Mouse (Mus musculus) left cerebral cortex, postnatal 25 days (tissue): ENCODE results near the gene Ypel4. TPM values are rescaled to one million over a fixed set of nuclear protein-coding genes. Genes with fewer than 3 reads are reported as not detected.

Experiments used
- DNase-seq, 2 experiments: peaks; one replicate each; pipeline ENCODE4 v3.0.0; 2022; ENCODE audit warnings: low spot score in 2 of 2, mixed read lengths in 1 of 2
- intact Hi-C: fragments of 180-260 bp; cut with DNase I; formaldehyde crosslinking; loops from one replicate; pipeline ENCODE4 v1.15.1; 2025
- total RNA-seq, 2 experiments: library from RNA; stranded (reverse); gene quantifications; 2 replicates each; pipeline ENCODE4 v1.2.3; 2021

The Ypel4 gene
- total RNA-seq, 2 experiments from 2014 or later: 66.7 to 69.0 TPM

DNA sequence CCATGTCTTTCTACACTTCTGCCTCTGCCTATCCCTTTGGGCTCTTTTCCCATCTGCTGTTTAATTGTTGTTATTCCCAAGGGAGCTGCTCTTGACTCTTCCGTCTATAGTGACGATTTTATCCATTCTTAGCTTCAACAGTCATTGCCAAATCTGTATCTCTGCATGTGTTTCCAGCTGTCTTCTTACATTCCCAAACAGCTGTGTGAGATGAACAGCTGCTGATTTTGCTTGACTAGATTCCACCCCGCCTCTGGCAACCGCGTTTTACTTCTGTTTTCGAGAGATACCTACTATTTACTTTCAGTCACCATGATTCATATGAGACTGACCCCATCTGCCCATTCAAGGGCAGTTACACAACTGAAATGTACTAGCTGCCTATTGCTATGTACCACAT lies 16.3 kb downstream of the Ypel4 start:
- no peak for DNase-seq
- intact Hi-C loops: no loop called here

DNA sequence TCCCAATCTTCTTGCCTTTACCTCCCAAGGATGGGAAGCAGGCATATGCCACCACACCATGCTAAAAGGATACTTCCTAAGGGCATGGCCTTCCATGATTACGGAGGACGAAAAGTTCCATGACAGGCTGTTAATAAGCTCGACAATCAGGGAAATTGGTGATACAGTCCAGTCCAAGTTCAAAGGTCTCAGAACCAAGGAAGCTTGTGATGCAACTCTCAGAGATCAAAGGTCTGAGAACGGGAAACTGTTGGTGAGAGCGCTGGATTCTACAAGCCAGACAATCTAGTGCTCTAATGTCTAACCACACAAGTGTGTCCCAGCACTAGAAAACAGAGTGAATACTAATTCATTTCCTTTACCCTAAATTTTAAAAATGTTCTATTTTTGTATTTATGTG lies 22.4 kb downstream of the Ypel4 start:
- DNase-seq: no peak
- intact Hi-C loops: no loop called here

DNA sequence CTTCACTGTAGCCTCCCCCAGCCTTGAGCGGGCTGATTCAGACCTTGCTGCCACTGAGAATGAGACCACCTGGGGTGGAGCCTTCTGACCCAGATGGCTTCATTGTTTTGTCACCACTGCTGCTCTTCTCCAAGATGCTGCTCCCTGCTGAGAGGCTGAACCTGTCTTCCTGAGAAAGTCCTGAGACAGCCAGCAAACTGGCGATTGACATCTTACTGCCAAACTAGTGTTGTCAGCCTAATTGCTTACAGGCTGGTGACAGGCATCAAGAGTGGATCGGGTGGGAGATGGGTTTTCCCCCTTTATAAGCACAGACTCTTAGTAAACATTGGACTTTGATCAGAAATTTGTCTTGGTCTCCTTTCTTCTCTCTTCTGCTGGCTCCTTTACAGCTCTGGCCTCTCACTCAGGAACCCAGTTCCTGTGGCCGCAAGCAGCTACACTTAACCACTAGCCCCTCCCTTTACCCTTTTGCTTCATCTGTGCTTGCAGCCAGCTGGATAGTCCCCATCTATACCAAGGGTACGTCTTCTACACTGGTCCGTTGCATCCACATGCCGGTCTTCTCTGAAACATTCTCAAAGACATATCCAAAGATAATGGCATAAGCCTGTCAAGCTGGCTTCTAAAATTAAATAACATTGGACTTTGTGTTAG lies 23.3 kb downstream of the Ypel4 start:
- no peak for DNase-seq
- intact Hi-C loops: no loop called here

DNA sequence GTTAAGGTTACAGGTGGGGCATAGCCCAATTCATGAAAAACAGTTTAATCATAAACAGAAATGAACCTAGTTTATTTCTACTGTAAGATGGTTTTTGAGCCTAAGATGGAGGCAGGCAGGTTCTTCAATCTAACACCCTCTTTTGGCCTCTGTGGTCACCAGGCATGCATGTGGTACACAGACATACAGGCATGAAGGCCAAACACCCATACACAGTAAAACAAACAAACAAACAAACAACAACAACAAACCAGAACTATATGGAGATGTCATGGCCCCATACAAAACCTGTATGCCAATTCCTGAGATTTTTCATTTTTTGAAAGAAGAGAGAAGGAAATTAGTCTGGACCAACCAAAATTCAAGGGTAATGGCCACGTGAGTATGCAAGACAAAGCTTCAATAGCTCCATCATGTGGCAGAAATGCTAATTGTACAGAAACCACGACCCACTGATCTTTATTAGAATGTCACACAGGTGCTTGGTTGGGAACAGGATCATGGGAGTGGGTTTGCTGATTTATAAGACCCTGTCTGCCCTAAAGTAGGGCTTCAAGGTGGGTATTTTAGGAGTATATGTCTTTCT lies 24.8 kb downstream of the Ypel4 start:
- peak; percentile 43 to 49 for DNase-seq
- intact Hi-C loops: no loop called here

DNA sequence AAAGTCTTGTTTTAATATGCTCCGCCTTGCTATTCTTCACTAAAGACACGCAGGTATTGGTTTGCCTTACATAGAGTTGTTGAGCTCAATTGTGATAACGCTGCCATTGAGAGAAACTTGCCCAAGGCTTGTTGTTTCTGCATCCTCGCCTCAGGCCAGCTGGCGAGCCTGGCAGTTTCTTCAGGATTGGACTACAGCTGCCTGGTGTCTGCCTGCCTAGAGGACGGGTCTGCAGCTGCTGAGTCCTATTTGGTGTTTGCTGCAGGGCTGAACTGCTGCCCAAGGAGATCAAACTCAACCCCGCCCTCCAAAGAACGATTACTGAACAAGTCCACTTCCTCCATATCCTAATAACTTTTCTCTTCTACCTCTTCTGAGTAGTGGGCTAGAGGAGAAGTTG lies 26.9 kb downstream of the Ypel4 start:
- no peak for DNase-seq
- intact Hi-C loops: no loop called here

DNA sequence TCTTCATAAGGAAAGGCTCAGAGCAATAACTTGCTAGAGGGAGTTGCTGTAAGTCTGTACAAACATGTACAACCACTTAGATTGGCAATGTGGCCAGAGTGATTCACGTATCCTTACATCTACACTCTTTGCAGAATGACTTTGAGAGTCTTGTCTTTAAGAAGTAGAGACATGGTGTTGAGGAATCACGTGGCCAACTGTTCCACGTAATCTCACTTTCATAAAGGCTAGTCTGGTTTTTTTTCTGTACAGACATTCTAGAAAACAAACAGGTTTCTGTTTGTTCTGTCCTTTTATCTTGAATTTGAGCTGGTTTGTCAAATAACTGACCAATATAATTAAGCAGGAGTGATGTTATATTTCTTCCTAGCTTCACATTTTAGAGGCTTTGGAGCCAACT lies 27.5 kb downstream of the Ypel4 start:
- no peak for DNase-seq
- intact Hi-C loops: no loop called here

DNA sequence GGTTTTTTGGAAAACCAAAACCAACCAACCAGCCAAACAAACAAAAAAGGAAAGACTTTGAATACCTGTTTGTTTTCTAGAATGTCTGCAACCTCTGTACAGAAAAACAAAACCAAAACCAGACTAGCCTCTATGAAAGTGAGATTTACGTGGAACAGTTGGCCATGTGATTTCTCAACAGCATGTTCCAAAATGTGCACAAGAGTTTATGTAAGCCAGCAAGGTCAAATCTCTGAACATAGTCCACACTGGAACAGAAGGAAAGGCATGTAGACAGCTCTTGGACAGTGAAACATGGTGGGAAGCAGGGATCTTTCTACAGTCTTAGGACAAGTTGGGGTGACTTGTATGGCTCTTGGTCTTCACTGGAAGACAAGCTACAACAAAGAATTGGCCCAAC lies 28.0 kb downstream of the Ypel4 start:
- no peak for DNase-seq
- intact Hi-C loops: no loop called here

DNA sequence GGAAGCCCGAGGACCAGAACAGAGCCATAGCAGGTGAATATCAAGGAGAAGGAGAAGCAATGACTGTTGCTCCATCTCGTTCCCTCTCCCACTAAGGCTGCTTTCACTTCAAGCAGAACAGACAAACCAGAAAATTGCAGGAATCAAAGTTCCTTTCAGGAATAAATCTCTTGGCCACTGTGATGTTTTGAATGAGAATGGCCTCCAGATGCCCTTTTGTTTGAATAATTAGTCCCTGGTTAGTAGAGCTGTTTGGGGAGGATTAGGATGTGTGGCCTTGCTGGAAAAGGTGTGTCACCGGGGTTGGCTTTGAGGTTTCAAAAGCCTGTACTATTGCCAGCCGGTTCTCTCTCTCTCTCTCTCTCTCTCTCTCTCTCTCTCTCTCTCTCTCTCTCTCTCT lies 28.4 kb downstream of the Ypel4 start:
- intact Hi-C loops: no loop called here
- DNase-seq: no peak

DNA sequence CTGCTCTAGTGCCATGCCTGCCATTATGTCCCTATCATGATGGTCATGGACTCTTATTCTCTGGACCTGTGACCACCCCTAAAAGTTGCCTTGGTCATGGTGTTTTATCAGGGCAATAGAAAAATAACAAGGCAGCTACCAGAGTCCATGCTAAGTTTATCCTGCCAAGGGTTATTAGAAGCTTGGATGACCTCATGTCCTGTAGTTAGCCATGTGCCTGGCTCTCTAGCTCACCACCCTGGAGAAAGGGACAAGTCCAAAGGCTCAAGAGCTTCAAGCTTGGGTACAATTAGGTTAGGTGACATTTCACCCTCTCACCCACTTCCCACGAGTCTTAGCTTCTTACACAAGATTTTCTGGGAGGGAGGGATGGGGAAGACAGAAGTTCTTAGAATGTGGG lies 29.0 kb downstream of the Ypel4 start:
- DNase-seq: no peak
- intact Hi-C loops: no loop called here

DNA sequence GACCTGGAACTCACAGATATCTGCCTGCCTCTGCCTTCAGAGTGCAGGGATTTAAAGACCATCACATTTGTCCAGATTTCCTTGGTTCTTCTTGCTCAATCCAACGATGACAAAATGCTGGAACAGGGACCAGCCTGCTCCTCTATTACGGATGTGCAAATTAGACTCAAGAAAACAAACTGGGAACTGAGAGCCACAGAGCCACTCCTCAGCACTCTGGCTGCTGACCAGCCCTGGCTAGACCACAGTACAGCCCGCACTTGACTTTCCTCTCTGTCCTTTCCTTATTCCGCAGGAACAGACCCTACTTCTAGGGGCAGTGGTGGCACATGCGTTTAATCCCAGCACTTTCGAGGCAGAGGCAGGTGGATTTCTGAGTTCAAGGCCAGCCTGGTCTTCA lies 36.6 kb downstream of the Ypel4 start:
- intact Hi-C loops: no loop called here
- no peak for DNase-seq

DNA sequence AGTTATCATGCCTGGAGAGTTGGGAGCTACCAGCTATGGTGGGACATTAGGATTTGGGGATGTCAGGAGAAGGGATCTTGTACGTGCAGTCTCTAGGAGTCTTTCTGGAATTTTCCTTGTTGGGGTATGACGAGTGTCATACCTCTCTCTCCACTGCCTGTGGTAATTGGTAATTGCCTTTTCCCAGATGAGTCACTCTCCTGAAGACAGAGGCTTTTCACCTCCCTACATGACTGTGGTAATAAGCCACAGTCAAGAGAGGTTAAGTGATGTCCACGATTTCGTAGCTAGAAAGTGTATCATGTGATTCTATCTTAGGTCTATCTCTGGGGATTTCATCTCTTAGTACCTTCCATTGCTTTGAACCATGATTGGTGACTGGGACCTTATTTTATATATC lies 38.6 kb downstream of the Ypel4 start:
- no peak for DNase-seq
- intact Hi-C loops: no loop called here

DNA sequence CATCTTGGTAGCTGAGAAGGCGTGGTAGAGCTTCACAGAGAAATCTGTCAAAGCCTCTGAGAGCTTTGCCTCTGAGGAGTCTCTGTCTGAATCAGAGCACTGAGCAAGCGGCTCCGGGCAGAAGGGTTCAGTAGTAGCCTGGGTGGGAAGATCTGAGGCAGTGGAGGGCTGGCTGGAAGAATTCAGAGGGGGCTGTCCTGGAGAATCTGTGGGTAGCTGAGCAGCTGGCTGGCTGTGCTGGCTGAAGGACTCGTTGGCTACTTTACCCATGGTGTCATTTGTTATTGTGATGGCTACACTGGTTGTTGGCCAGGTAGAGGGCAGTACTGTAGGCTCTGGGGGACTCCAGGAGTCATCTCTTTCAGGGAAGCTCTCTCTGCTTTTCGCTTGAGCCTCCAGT lies 39.3 kb downstream of the Ypel4 start:
- intact Hi-C loops: no loop called here
- DNase-seq: no peak

DNA sequence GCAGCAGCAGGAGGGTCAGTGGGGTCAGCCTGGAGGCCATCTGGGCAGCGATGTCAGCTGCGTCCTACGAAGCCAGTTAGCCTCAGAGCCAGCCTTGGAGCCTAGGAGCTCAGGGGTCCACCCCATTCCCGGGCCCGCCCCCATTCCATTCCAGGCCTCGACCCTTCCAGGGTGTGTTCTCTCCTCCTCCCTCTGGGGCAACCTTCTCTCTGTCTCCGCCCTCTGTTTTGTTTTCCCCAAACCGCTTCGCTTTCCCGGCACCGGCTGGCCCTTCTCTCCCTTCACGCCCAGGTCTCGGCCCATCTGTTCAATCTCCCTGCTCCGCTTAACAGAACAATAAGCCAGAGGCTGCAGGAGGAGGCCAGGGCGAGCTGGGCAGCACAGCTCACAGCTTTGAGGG lies 40.9 kb downstream of the Ypel4 start:
- intact Hi-C loops: no loop called here
- peak in 1 of 2 experiments; percentile 1 for DNase-seq

DNA sequence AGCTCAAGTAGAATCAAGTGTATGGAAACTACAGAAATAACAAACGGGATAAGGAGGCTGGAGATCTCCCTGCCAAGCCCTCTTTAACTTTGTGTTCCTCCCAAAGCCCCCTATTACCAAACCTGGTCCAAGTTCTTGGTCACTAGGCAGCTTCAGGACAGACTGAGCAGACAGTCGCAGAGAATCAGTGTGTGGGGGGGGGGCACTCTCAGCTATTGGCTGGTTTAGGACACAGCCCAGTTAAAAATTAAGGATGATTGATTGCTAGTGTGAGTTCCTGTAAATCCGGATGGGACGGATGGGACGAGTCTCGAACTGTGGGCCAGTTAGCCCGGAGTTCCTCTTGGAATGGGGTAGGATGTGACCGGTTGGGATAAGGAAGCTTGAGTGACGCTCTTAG lies 41.4 kb downstream of the Ypel4 start, which contains the start of gene Serping1:
Gene Serping1, minus strand, starts transcription at position 204 of the 400 bp plus-strand sequence.
- intact Hi-C loops: no loop called here
- DNase-seq: no peak

DNA sequence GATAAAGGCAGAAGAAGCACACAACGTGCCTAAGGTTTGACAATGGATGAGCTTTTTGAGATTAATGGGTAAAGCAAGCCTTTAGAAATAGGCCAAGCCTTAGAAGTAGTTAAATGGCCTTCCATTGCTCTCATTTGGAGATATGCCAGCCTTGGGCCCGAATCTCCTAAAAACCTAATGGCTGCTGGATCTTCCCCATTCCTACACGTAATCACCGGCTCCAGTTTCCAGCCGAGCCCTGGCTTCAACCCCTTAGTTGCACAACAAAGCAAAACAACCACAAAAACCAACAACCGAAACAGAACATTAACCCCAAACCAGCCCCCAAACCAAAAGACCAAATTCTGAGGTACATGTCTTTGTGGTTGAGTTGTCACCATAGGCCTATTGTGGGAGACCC lies 41.8 kb downstream of the Ypel4 start:
- intact Hi-C loops: no loop called here
- no peak for DNase-seq

DNA sequence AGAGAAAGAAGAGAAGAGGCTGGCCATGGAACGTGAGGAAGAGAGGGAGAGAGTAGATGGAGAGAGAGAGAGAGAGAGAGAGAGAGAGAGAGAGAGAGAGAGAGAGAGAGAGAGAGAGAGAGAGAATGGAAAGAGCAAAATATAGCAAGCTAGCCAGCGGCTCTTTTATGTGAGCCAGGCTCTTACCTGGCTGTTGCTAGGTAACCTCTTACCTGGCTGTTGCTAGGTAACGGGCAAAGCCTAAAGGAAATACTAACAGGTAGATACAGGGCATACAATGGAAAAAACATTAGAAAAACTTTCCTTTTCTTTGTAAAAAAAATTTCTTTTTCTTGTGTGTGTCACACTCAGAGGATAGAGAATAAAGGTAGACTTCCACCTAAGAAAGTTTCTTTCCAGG lies 43.8 kb downstream of the Ypel4 start:
- no peak for DNase-seq
- intact Hi-C loops: no loop called here

DNA sequence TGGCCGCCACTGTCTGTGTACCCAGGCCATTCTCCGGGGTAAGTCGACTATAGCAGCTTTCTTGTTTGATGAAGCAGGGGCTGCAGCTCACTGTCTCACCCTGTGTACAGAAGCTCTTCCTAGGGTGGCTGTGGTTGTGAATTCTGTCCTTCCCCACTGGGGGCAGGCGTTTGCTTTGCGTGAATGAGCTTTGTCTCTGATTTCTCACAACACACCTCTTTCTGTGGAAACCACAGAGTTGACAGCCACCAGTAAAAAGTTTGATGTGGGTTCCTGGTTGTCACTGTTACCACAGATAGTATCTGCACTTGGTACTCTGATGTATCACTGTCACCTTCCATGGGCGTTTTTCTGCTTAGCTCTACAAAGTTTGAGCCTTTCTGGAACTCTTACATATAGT lies 45.4 kb downstream of the Ypel4 start:
- intact Hi-C loops: no loop called here
- DNase-seq: no peak

DNA sequence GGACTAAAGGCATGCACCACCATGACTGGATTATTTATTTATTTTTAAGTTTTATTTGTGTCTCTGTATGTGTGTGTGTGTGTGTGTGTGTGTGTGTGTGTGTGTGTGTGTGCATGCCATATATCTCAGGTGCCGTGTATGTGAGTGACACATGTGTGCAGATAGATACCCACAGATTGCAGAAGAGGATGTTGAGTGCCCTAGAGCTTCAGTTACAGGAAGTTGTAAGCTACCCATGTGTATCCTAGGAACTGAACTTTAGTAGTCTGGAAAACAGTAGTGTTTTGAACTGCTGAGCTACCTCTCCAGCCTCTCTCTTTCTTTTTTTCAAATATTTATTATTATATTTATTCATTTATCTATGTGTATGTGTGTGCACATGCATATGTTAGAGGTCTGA lies 49.5 kb downstream of the Ypel4 start:
- intact Hi-C loops: no loop called here
- no peak for DNase-seq

DNA sequence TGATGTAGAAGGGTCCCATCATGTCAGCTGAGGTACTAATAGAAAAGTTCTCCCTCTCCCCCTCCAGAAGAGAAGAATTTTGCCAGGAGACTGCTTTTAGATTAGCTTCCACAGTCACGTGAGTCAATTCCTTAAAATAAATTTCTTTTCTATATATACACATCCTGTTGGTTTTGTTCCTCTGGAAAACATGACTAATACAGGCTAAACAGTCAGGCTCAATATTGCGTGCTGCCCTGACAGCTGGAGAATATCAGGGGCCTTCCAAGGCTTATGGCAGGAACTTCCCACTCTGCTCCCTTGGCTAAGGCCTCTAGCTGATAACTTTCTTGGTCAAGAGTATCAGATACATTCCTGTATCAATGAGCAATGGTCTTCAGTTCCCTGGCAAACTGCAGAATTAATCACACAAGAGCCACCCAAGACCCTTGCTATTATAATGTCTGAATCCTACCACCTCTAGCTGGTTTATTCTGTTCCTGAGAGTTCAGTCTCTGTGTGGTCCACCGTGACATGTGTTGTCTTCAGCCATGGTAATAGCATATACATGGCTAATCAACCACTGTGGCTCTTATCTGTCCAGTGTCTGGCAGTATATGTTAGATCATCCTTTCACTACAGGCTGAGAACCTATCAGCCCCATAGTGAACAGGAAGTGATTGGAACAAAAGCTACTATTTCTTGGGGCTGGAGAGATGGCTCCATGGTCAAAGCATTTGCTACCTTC lies 50.1 kb downstream of the Ypel4 start:
- no peak for DNase-seq

More for the DNA sequence above, 50.1 kb downstream of the Ypel4 start:
- intact Hi-C loops: no loop called here
